Mouse (Mus musculus): ENCODE data around the gene Gm45717. TPM values are rescaled to one million over a fixed set of nuclear protein-coding genes. Genes with fewer than 3 reads are reported as not detected.
"Not testable (repeated sequence)": the region's sequence is repeated elsewhere in the genome, so short reads cannot be mapped to it uniquely, and the experiment has no call there.

Gene Gm45717
- polyA plus RNA-seq, 1 experiment from 2014 or later: not detected

- H3K4me2 ChIP-seq (ENCODE audit: low read depth, low read length): no peak overlapping the region
- H3K4me3 ChIP-seq (ENCODE audit: low read length): no peak overlapping the region
- ATAC-seq (replicated peaks; ENCODE audit: extremely low read depth, insufficient read depth, low FRiP score): 0 out of 2 replicates have a peak, but pooled peaks have one; percentile 12
- peak overlapping the region; percentile 60 for H3K27ac ChIP-seq (ENCODE audit: low read length)
- 50% methylated on average over 8 of the region's 8 CpGs for WGBS
- H3K27me3 ChIP-seq (ENCODE audit: control insufficient read depth, insufficient read depth, low read length): peaks cover 8% of the 10 kb centered on the region
- no peak overlapping the region for H3K9ac ChIP-seq (ENCODE audit: low read length)
- no peaks in the 10 kb centered on the region for H3K9me3 ChIP-seq (replicated peaks; ENCODE audit: control insufficient read depth, low read length)
- no peaks in the 10 kb centered on the region for H3K36me3 ChIP-seq (ENCODE audit: control insufficient read depth, insufficient read depth)
- H3K4me1 ChIP-seq (ENCODE audit: control insufficient read depth, insufficient read depth, low read length): peaks cover 8% of the 10 kb centered on the region; the same call in 1 of the 2 replicates
These were observed 15.9 kb upstream of the Gm45717 start for GRCm38 (mm10) chr7:140971479-140972171.

GRCm38 (mm10) chr7:140970931-140971330, 15.2 kb upstream of the Gm45717 start:
- Histone ChIP-seq H3K27me3 (ENCODE audit: control insufficient read depth, insufficient read depth, low read length) (peaks cover 8% of the 10 kb centered on the region), H3K4me1 (ENCODE audit: control insufficient read depth, insufficient read depth, low read length) (peaks cover 8% of the 10 kb centered on the region; the same call in 1 of the 2 replicates), H3K4me2 (ENCODE audit: low read depth, low read length) (no peak overlapping the region), H3K27ac (ENCODE audit: low read length) (peak overlapping the region; percentile 60; the same call in 1 of the 2 replicates), H3K9ac (ENCODE audit: low read length) (no peak overlapping the region), H3K4me3 (ENCODE audit: low read length) (no peak overlapping the region), H3K36me3 (ENCODE audit: control insufficient read depth, insufficient read depth) (no peaks in the 10 kb centered on the region), H3K9me3 (replicated peaks; ENCODE audit: control insufficient read depth, low read length) (no peaks in the 10 kb centered on the region)
- 19% methylated on average over 7 of the region's 7 CpGs for WGBS
- ATAC-seq (replicated peaks; ENCODE audit: extremely low read depth, insufficient read depth, low FRiP score): peak; percentile 13; the same call in 1 of the 2 replicates

GRCm38 (mm10) chr7:140968710-140969109, 13.0 kb upstream of the Gm45717 start:
- H3K27me3 ChIP-seq (ENCODE audit: control insufficient read depth, insufficient read depth, low read length); H3K4me2 ChIP-seq (ENCODE audit: low read depth, low read length); H3K4me3 ChIP-seq (ENCODE audit: low read length): not testable (repeated sequence)

GRCm38 (mm10) chr7:140967862-140968591, 12.3 kb upstream of the Gm45717 start:
- no peaks in the 10 kb centered on the region for H3K4me1 ChIP-seq (ENCODE audit: control insufficient read depth, insufficient read depth, low read length)
- no peak for ATAC-seq (replicated peaks; ENCODE audit: extremely low read depth, insufficient read depth, low FRiP score)
- no peak overlapping the region for H3K27ac ChIP-seq (ENCODE audit: low read length)
- H3K4me3 ChIP-seq (ENCODE audit: low read length): no peak overlapping the region
- H3K27me3 ChIP-seq (ENCODE audit: control insufficient read depth, insufficient read depth, low read length): peaks cover 6% of the 10 kb centered on the region
- H3K36me3 ChIP-seq (ENCODE audit: control insufficient read depth, insufficient read depth): no peaks in the 10 kb centered on the region
- 14% methylated on average over 14 of the region's 14 CpGs for WGBS
- H3K9me3 ChIP-seq (replicated peaks; ENCODE audit: control insufficient read depth, low read length): no peaks in the 10 kb centered on the region
- H3K4me2 ChIP-seq (ENCODE audit: low read depth, low read length): no peak overlapping the region
- no peak overlapping the region for H3K9ac ChIP-seq (ENCODE audit: low read length)

More at GRCm38 (mm10) chr7:140968710-140969109, 13.0 kb upstream of the Gm45717 start:
- H3K27ac ChIP-seq (ENCODE audit: low read length); H3K36me3 ChIP-seq (ENCODE audit: control insufficient read depth, insufficient read depth); H3K9ac ChIP-seq (ENCODE audit: low read length); H3K4me1 ChIP-seq (ENCODE audit: control insufficient read depth, insufficient read depth, low read length); H3K9me3 ChIP-seq (replicated peaks; ENCODE audit: control insufficient read depth, low read length); ATAC-seq (replicated peaks; ENCODE audit: extremely low read depth, insufficient read depth, low FRiP score): not testable (repeated sequence)
- WGBS: 30% methylated on average over 3 of the region's 3 CpGs

GRCm38 (mm10) chr7:140966921-140967320, 11.2 kb upstream of the Gm45717 start, which contains the start of gene Ifitm1:
TSS of gene Ifitm1 (plus strand) at chr7:140967221.
- WGBS: 79% methylated on average over 4 of the region's 4 CpGs
- no peak within 1 kb of the TSS for H3K9ac ChIP-seq (ENCODE audit: low read length)
- ATAC-seq (replicated peaks; ENCODE audit: extremely low read depth, insufficient read depth, low FRiP score): no peak
- no peak within 1 kb of the TSS for H3K4me2 ChIP-seq (ENCODE audit: low read depth, low read length)
- no peaks in the 10 kb centered on the region for H3K4me1 ChIP-seq (ENCODE audit: control insufficient read depth, insufficient read depth, low read length)
- no peaks in the 10 kb centered on the region for H3K36me3 ChIP-seq (ENCODE audit: control insufficient read depth, insufficient read depth)
- H3K27ac ChIP-seq (ENCODE audit: low read length): no peak within 1 kb of the TSS
- H3K27me3 ChIP-seq (ENCODE audit: control insufficient read depth, insufficient read depth, low read length): peaks cover 6% of the 10 kb centered on the region
- no peaks in the 10 kb centered on the region for H3K9me3 ChIP-seq (replicated peaks; ENCODE audit: control insufficient read depth, low read length)
- H3K4me3 ChIP-seq (ENCODE audit: low read length): no peak within 1 kb of the TSS

GRCm38 (mm10) chr7:140962733-140963132, 7.0 kb upstream of the Gm45717 start:
- H3K9me3 ChIP-seq (replicated peaks; ENCODE audit: control insufficient read depth, low read length): no peaks in the 10 kb centered on the region
- no peak overlapping the region for H3K4me3 ChIP-seq (ENCODE audit: low read length)
- H3K4me2 ChIP-seq (ENCODE audit: low read depth, low read length): no peak overlapping the region
- H3K36me3 ChIP-seq (ENCODE audit: control insufficient read depth, insufficient read depth): no peaks in the 10 kb centered on the region
- H3K27ac ChIP-seq (ENCODE audit: low read length): no peak overlapping the region
- no peak overlapping the region for H3K9ac ChIP-seq (ENCODE audit: low read length)
- H3K27me3 ChIP-seq (ENCODE audit: control insufficient read depth, insufficient read depth, low read length): peaks cover 9% of the 10 kb centered on the region
- peaks cover 2% of the 10 kb centered on the region; the same call in 1 of the 2 replicates for H3K4me1 ChIP-seq (ENCODE audit: control insufficient read depth, insufficient read depth, low read length)
- ATAC-seq (replicated peaks; ENCODE audit: extremely low read depth, insufficient read depth, low FRiP score): no peak
- WGBS: 88% methylated on average over 2 of the region's 2 CpGs

- Histone ChIP-seq H3K27me3 (ENCODE audit: control insufficient read depth, insufficient read depth, low read length) (peaks cover 3% of the 10 kb centered on the region), H3K27ac (ENCODE audit: low read length) (no peak overlapping the region), H3K4me1 (ENCODE audit: control insufficient read depth, insufficient read depth, low read length) (peaks cover 5% of the 10 kb centered on the region), H3K9me3 (replicated peaks; ENCODE audit: control insufficient read depth, low read length) (no peaks in the 10 kb centered on the region), H3K36me3 (ENCODE audit: control insufficient read depth, insufficient read depth) (no peaks in the 10 kb centered on the region), H3K9ac (ENCODE audit: low read length) (no peak overlapping the region), H3K4me2 (ENCODE audit: low read depth, low read length) (no peak overlapping the region), H3K4me3 (ENCODE audit: low read length) (no peak overlapping the region)
- WGBS: 77% methylated on average over 2 of the region's 2 CpGs
- no peak for ATAC-seq (replicated peaks; ENCODE audit: extremely low read depth, insufficient read depth, low FRiP score)
These were observed 5.7 kb upstream of the Gm45717 start for GRCm38 (mm10) chr7:140961416-140961815.

GRCm38 (mm10) chr7:140960026-140960425, 4.3 kb upstream of the Gm45717 start:
- Histone ChIP-seq H3K27me3 (ENCODE audit: control insufficient read depth, insufficient read depth, low read length) (peaks cover 3% of the 10 kb centered on the region), H3K27ac (ENCODE audit: low read length) (no peak overlapping the region), H3K9me3 (replicated peaks; ENCODE audit: control insufficient read depth, low read length) (no peaks in the 10 kb centered on the region), H3K9ac (ENCODE audit: low read length) (no peak overlapping the region), H3K4me1 (ENCODE audit: control insufficient read depth, insufficient read depth, low read length) (peaks cover 10% of the 10 kb centered on the region), H3K4me3 (ENCODE audit: low read length) (no peak overlapping the region), H3K36me3 (ENCODE audit: control insufficient read depth, insufficient read depth) (no peaks in the 10 kb centered on the region), H3K4me2 (ENCODE audit: low read depth, low read length) (no peak overlapping the region)
- 76% methylated on average over 5 of the region's 5 CpGs for WGBS
- ATAC-seq (replicated peaks; ENCODE audit: extremely low read depth, insufficient read depth, low FRiP score): no peak

Data from heart, embryonic 16.5 days (tissue).